Mouse (Mus musculus): ENCODE data around the gene Edem2. TPM values are rescaled to one million over a fixed set of nuclear protein-coding genes. Genes with fewer than 3 reads are reported as not detected.
A peak's percentile ranks its signal among the peaks of the same experiment; 100 is the strongest.

The Edem2 gene
- 44.5 and 48.5 TPM in 2 replicates for total RNA-seq (2017)

- ATAC-seq (replicated peaks in 1 of 2; ENCODE audit: insufficient read depth in 1 of 2, low FRiP score in 2 of 2, low TSS enrichment in 1 of 2, low read depth in 1 of 2, poor library complexity in 2 of 2, severe bottlenecking in 2 of 2) = peak; percentile 94 to 95
Measured at GRCm38 (mm10) chr2:155729158-155729645, at the start of gene Edem2. TSS of gene Edem2 (minus strand) at chr2:155729475.

- ATAC-seq (replicated peaks in 1 of 2; ENCODE audit: insufficient read depth in 1 of 2, low FRiP score in 2 of 2, low TSS enrichment in 1 of 2, low read depth in 1 of 2, poor library complexity in 2 of 2, severe bottlenecking in 2 of 2) = no peak
Measured at GRCm38 (mm10) chr2:155779066-155779465, 49.8 kb upstream of the Edem2 start.

GRCm38 (mm10) chr2:155778004-155778403 is 48.7 kb upstream of the Edem2 start:
- ATAC-seq (replicated peaks in 1 of 2; ENCODE audit: insufficient read depth in 1 of 2, low FRiP score in 2 of 2, low TSS enrichment in 1 of 2, low read depth in 1 of 2, poor library complexity in 2 of 2, severe bottlenecking in 2 of 2) = no peak

- no peak for ATAC-seq (replicated peaks in 1 of 2; ENCODE audit: insufficient read depth in 1 of 2, low FRiP score in 2 of 2, low TSS enrichment in 1 of 2, low read depth in 1 of 2, poor library complexity in 2 of 2, severe bottlenecking in 2 of 2)
Measured at GRCm38 (mm10) chr2:155777688-155777985, 48.4 kb upstream of the Edem2 start.

GRCm38 (mm10) chr2:155776824-155777687 is 47.8 kb upstream of the Edem2 start:
- ATAC-seq (replicated peaks in 1 of 2; ENCODE audit: insufficient read depth in 1 of 2, low FRiP score in 2 of 2, low TSS enrichment in 1 of 2, low read depth in 1 of 2, poor library complexity in 2 of 2, severe bottlenecking in 2 of 2) = no peak

GRCm38 (mm10) chr2:155775685-155776263 is 46.5 kb upstream of the Edem2 start:
- ATAC-seq (replicated peaks in 1 of 2; ENCODE audit: insufficient read depth in 1 of 2, low FRiP score in 2 of 2, low TSS enrichment in 1 of 2, low read depth in 1 of 2, poor library complexity in 2 of 2, severe bottlenecking in 2 of 2) = peak; percentile 23 to 84; a peak in 3 of 4 replicates

- ATAC-seq (replicated peaks in 1 of 2; ENCODE audit: insufficient read depth in 1 of 2, low FRiP score in 2 of 2, low TSS enrichment in 1 of 2, low read depth in 1 of 2, poor library complexity in 2 of 2, severe bottlenecking in 2 of 2) = no peak
Measured at GRCm38 (mm10) chr2:155774927-155775684, 45.8 kb upstream of the Edem2 start, which contains the start of gene Mmp24. TSS of gene Mmp24 (plus strand) at chr2:155775342.

- ATAC-seq (replicated peaks in 1 of 2; ENCODE audit: insufficient read depth in 1 of 2, low FRiP score in 2 of 2, low TSS enrichment in 1 of 2, low read depth in 1 of 2, poor library complexity in 2 of 2, severe bottlenecking in 2 of 2) = no peak
Measured at GRCm38 (mm10) chr2:155774261-155774926, 45.1 kb upstream of the Edem2 start.

- no peak for ATAC-seq (replicated peaks in 1 of 2; ENCODE audit: insufficient read depth in 1 of 2, low FRiP score in 2 of 2, low TSS enrichment in 1 of 2, low read depth in 1 of 2, poor library complexity in 2 of 2, severe bottlenecking in 2 of 2)
Measured at GRCm38 (mm10) chr2:155773664-155774063, 44.4 kb upstream of the Edem2 start.

- peak; percentile 56 to 72; a peak in 3 of 4 replicates for ATAC-seq (replicated peaks in 1 of 2; ENCODE audit: insufficient read depth in 1 of 2, low FRiP score in 2 of 2, low TSS enrichment in 1 of 2, low read depth in 1 of 2, poor library complexity in 2 of 2, severe bottlenecking in 2 of 2)
Measured at GRCm38 (mm10) chr2:155764679-155765418, 35.6 kb upstream of the Edem2 start.

GRCm38 (mm10) chr2:155756855-155757566 is 27.7 kb upstream of the Edem2 start:
- peak; percentile 72 for ATAC-seq (replicated peaks in 1 of 2; ENCODE audit: insufficient read depth in 1 of 2, low FRiP score in 2 of 2, low TSS enrichment in 1 of 2, low read depth in 1 of 2, poor library complexity in 2 of 2, severe bottlenecking in 2 of 2)

- ATAC-seq (replicated peaks in 1 of 2; ENCODE audit: insufficient read depth in 1 of 2, low FRiP score in 2 of 2, low TSS enrichment in 1 of 2, low read depth in 1 of 2, poor library complexity in 2 of 2, severe bottlenecking in 2 of 2) = peak; percentile 60 to 62; a peak in 2 of 4 replicates
Measured at GRCm38 (mm10) chr2:155755746-155756145, 26.5 kb upstream of the Edem2 start.

GRCm38 (mm10) chr2:155751014-155751786 is 21.9 kb upstream of the Edem2 start, which contains the start of gene Procr:
TSS of gene Procr (plus strand) at chr2:155751117.
- ATAC-seq (replicated peaks in 1 of 2; ENCODE audit: insufficient read depth in 1 of 2, low FRiP score in 2 of 2, low TSS enrichment in 1 of 2, low read depth in 1 of 2, poor library complexity in 2 of 2, severe bottlenecking in 2 of 2) = peak; percentile 43 to 49

- ATAC-seq (replicated peaks in 1 of 2; ENCODE audit: insufficient read depth in 1 of 2, low FRiP score in 2 of 2, low TSS enrichment in 1 of 2, low read depth in 1 of 2, poor library complexity in 2 of 2, severe bottlenecking in 2 of 2) = no peak
Measured at GRCm38 (mm10) chr2:155749394-155749793, 20.1 kb upstream of the Edem2 start.

GRCm38 (mm10) chr2:155745487-155745886 is 16.2 kb upstream of the Edem2 start:
- ATAC-seq (replicated peaks in 1 of 2; ENCODE audit: insufficient read depth in 1 of 2, low FRiP score in 2 of 2, low TSS enrichment in 1 of 2, low read depth in 1 of 2, poor library complexity in 2 of 2, severe bottlenecking in 2 of 2) = no peak
